Mouse (Mus musculus) embryonic fibroblast, embryonic 13.5 days (primary cell): ENCODE measurements around the gene Gm26897.

ENCODE experiments used
- CTCF ChIP-seq: IDR thresholded peaks from 2 replicates; pipeline ENCODE4 v1.5.1; 2011; ENCODE audit warnings: mild to moderate bottlenecking, control low read depth, low read length, moderate library complexity, borderline replicate concordance; ENCODE audit not compliant: insufficient read depth
- POLR2A ChIP-seq: IDR thresholded peaks from 2 replicates; pipeline ENCODE4 v1.6.1; 2011; ENCODE audit warnings: low read depth, mild to moderate bottlenecking, control low read depth, low read length, moderate library complexity

DNA sequence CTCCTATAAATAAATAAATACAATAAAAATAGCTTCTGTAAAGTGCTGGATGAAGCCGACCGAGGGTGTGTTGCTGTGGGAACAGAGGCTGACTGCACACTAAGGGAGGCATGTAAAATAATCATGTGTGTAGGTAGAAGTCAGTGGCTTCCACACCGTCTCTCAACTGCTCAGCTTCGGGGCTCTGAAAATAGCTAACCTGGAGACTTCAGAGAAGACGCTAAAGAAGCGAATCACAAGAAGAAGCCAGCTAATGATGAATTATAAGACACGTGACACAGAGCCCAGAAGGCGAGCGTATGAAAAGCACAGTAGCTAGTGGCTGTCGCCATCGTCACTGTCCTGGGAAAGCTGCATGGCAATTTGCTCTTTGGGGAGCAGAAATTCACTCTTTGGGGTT is 29.4 kb upstream of the Gm26897 start:
- TF ChIP-seq CTCF, result no peak
- TF ChIP-seq POLR2A, result no peak
